Mouse (Mus musculus) spleen, adult 2 months (tissue): ENCODE measurements at regions not wholly inside any gene's neighbourhood (a gene's known extent, or its start where the extent isn't known, plus 50 kb on each side); places are given as distances from the start of the nearest gene placed in this dataset.
"Not testable (repeated sequence)": the region's sequence is repeated elsewhere in the genome, so short reads cannot be mapped to it uniquely, and the experiment has no call there.

Source experiments
- DNase-seq, 2 experiments: peaks; one replicate each; pipeline versions ENCODE4 v3.0.0 to v3.0.0-alpha.2; 2012 to 2021; ENCODE audit warnings: low spot score in 2 of 2, low read depth in 1 of 2
- H3K27ac ChIP-seq: fragments of 200-500 bp; 2 replicates; pipeline ENCODE4 v1.5.1; 2012; ENCODE audit warnings: low read length, inconsistent platforms; ENCODE audit not compliant: insufficient read depth
- H3K27me3 ChIP-seq: fragments of 200-500 bp; 2 replicates; pipeline ENCODE4 v1.6.1; 2012; ENCODE audit warnings: mild to moderate bottlenecking, moderate library complexity, low read length, inconsistent platforms; ENCODE audit not compliant: control insufficient read depth, insufficient read depth
- H3K36me3 ChIP-seq: fragments of 200-500 bp; 2 replicates; pipeline ENCODE4 v1.6.1; 2012; ENCODE audit warnings: mild to moderate bottlenecking, low read length, inconsistent platforms; ENCODE audit not compliant: control insufficient read depth, insufficient read depth
- H3K4me1 ChIP-seq: fragments of 200-500 bp; 2 replicates; pipeline ENCODE4 v1.6.1; 2011; ENCODE audit warnings: inconsistent platforms; ENCODE audit not compliant: control insufficient read depth, insufficient read depth, insufficient read length
- H3K4me3 ChIP-seq: fragments of 200-500 bp; 2 replicates; pipeline ENCODE4 v1.5.1; 2011; ENCODE audit warnings: mild to moderate bottlenecking, inconsistent platforms; ENCODE audit not compliant: insufficient read depth, insufficient read length; ENCODE audit errors: extremely low read depth
- CTCF ChIP-seq: fragments of 200-500 bp; IDR thresholded peaks from 2 replicates; pipeline ENCODE4 v1.5.1; 2011; ENCODE audit warnings: mild to moderate bottlenecking, inconsistent platforms; ENCODE audit not compliant: insufficient read depth, insufficient read length, insufficient replicate concordance; ENCODE audit errors: extremely low read depth
- POLR2A ChIP-seq: fragments of 200-500 bp; IDR thresholded peaks from 2 replicates; pipeline ENCODE4 v1.6.1; 2011; ENCODE audit warnings: low read depth, low read length, inconsistent platforms
- WGBS: fragments of 180-500 bp; shearing (Covaris S2); methylation state at CpG from one replicate; pipeline ENCODE4 v1.1.7; 2018; 5-methylcytosine and 5-hydroxymethylcytosine counted together

GRCm38 (mm10) chr17:50346451-50347192 lies 53.2 kb upstream of the Dazl start:
- H3K4me1 ChIP-seq, result no peaks in the 10 kb centered on the region
- no peak for DNase-seq
- TF ChIP-seq POLR2A, result no peak
- no peaks in the 10 kb centered on the region for H3K27me3 ChIP-seq
- H3K36me3 ChIP-seq, result no peaks in the 10 kb centered on the region
- no peak overlapping the region for H3K27ac ChIP-seq
- WGBS, result 85% methylated on average over 7 of the region's 7 CpGs
- H3K4me3 ChIP-seq, result no peak overlapping the region

GRCm38 (mm10) chr17:50353818-50354217 lies 60.4 kb upstream of the Dazl start:
- not testable (repeated sequence) for H3K4me3 ChIP-seq, H3K4me1 ChIP-seq, H3K36me3 ChIP-seq, DNase-seq, H3K27ac ChIP-seq, H3K27me3 ChIP-seq
- 69% methylated on average over 2 of the region's 2 CpGs for WGBS

- DNase-seq, result no peak
- H3K4me1 ChIP-seq, result no peaks in the 10 kb centered on the region
- no peak overlapping the region for H3K27ac ChIP-seq
- WGBS, result 94% methylated on average over 6 of the region's 6 CpGs
- no peak overlapping the region for H3K4me3 ChIP-seq
- no peaks in the 10 kb centered on the region for H3K27me3 ChIP-seq
- H3K36me3 ChIP-seq, result no peaks in the 10 kb centered on the region
- TF ChIP-seq CTCF (no peak), POLR2A (no peak)
Measured at GRCm38 (mm10) chr17:50354357-50354756, 60.9 kb upstream of the Dazl start.

- no peaks in the 10 kb centered on the region for H3K36me3 ChIP-seq
- 76% methylated on average over 9 of the region's 9 CpGs for WGBS
- H3K27ac ChIP-seq, result no peak overlapping the region
- no peaks in the 10 kb centered on the region for H3K4me1 ChIP-seq
- no peak overlapping the region for H3K4me3 ChIP-seq
- TF ChIP-seq CTCF, result no peak
- TF ChIP-seq POLR2A, result no peak
- H3K27me3 ChIP-seq, result no peaks in the 10 kb centered on the region
- DNase-seq, result no peak
Measured at GRCm38 (mm10) chr17:50361657-50362233, 68.3 kb upstream of the Dazl start.

- Histone ChIP-seq H3K36me3 (no peaks in the 10 kb centered on the region), H3K27me3 (no peaks in the 10 kb centered on the region), H3K4me3 (no peak overlapping the region), H3K27ac (no peak overlapping the region), H3K4me1 (no peaks in the 10 kb centered on the region)
- TF ChIP-seq POLR2A (no peak), CTCF (no peak)
- DNase-seq, result no peak
- 94% methylated on average over 7 of the region's 7 CpGs for WGBS
Measured at GRCm38 (mm10) chr17:50365396-50365795, 72.0 kb upstream of the Dazl start.

GRCm38 (mm10) chr17:50366181-50366580 lies 72.7 kb upstream of the Dazl start:
- Histone ChIP-seq H3K27ac (no peak overlapping the region), H3K4me1 (no peaks in the 10 kb centered on the region), H3K36me3 (no peaks in the 10 kb centered on the region), H3K4me3 (no peak overlapping the region), H3K27me3 (no peaks in the 10 kb centered on the region)
- WGBS, result 93% methylated on average over 5 of the region's 5 CpGs
- DNase-seq, result no peak
- TF ChIP-seq POLR2A, result no peak
- TF ChIP-seq CTCF, result no peak

- no peak for DNase-seq
- 55% methylated on average over 6 of the region's 6 CpGs for WGBS
- TF ChIP-seq POLR2A (no peak), CTCF (no peak)
- Histone ChIP-seq H3K27ac (no peak overlapping the region), H3K4me3 (no peak overlapping the region), H3K4me1 (no peaks in the 10 kb centered on the region), H3K27me3 (no peaks in the 10 kb centered on the region), H3K36me3 (no peaks in the 10 kb centered on the region)
Measured at GRCm38 (mm10) chr17:50369216-50369875, 75.9 kb upstream of the Dazl start.
